Mouse (Mus musculus) midbrain, embryonic 12.5 days (tissue): ENCODE data around the gene Cnga3. TPM values are rescaled to one million over a fixed set of nuclear protein-coding genes. Genes with fewer than 3 reads are reported as not detected.
A peak's percentile ranks its signal among the peaks of the same experiment; 100 is the strongest.

ENCODE experiments used
- ATAC-seq: fragments of 200-750 bp; cut with Nextera tagmentation; 2 replicates; pipeline ENCODE4 v1.8.0; 2017; ENCODE audit warnings: low read depth, moderate TSS enrichment, moderate library complexity; ENCODE audit not compliant: low FRiP score
- H3K27ac ChIP-seq: fragments of 300-500 bp; sonication (generic); replicated peaks from 2 replicates; pipeline ENCODE4 v1.5.1; 2016; ENCODE audit warnings: mild to moderate bottlenecking
- H3K27me3 ChIP-seq: fragments of 300-500 bp; sonication (generic); 2 replicates; pipeline ENCODE4 v1.6.1; 2016; ENCODE audit warnings: mild to moderate bottlenecking
- H3K36me3 ChIP-seq: fragments of 300-500 bp; sonication (generic); 2 replicates; pipeline ENCODE4 v1.6.1; 2016
- H3K4me1 ChIP-seq: fragments of 300-500 bp; sonication (generic); 2 replicates; pipeline ENCODE4 v1.6.1; 2016
- H3K4me2 ChIP-seq: fragments of 300-500 bp; sonication (generic); replicated peaks from 2 replicates; pipeline ENCODE4 v1.6.1; 2016; ENCODE audit warnings: mild to moderate bottlenecking, moderate library complexity
- H3K4me3 ChIP-seq: fragments of 300-500 bp; sonication (generic); 2 replicates; pipeline ENCODE4 v1.5.1; 2016; ENCODE audit warnings: mild to moderate bottlenecking
- H3K9ac ChIP-seq: fragments of 300-500 bp; sonication (generic); replicated peaks from 2 replicates; pipeline ENCODE4 v1.6.1; 2016; ENCODE audit warnings: mild to moderate bottlenecking, moderate library complexity
- H3K9me3 ChIP-seq: fragments of 300-500 bp; sonication (generic); 2 replicates; pipeline ENCODE4 v1.6.1; 2016; ENCODE audit warnings: mild to moderate bottlenecking
- WGBS: fragments of 180-500 bp; shearing (Covaris S2); methylation state at CpG from one replicate; pipeline ENCODE4 v1.1.7; 2016; 5-methylcytosine and 5-hydroxymethylcytosine counted together
- polyA plus RNA-seq: library from polyadenylated mRNA; unstranded; fragments of >200 nt; fragmentation: Nextera tagmentation; extraction: Ambion mirVana; gene quantifications from 2 replicates; pipeline ENCODE4 v1.2.1, GENCODE M21; 2016

The Cnga3 gene
- polyA plus RNA-seq, 1 experiment from 2014 or later = 0.15 TPM

DNA sequence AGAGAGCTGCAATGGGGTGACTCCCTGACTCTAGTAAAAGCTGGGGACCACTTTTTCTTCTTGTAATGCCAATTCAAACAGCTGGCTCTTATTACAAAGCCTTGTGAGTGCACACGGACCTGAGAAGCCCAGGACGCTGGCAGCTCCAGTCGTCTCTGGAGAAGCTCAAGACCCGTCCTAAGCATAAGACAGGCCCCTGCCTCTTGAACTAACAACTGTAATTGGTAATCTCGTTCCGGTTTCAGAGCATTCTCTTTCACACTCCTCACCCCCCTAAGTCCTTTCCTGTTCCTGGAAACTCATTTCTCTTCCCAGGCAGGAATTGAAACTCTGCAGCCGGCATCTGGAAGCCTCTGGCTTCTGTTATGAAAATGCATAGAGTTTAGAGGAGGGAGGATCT is 7.8 kb downstream of the Cnga3 start:
- Histone ChIP-seq H3K4me3 (no peak overlapping the region), H3K27ac (no peak overlapping the region), H3K36me3 (no peaks in the 10 kb centered on the region), H3K9me3 (no peaks in the 10 kb centered on the region), H3K4me1 (peaks cover 22% of the 10 kb centered on the region), H3K9ac (no peak overlapping the region), H3K27me3 (no peaks in the 10 kb centered on the region; the same call in none of the 2 replicates), H3K4me2 (no peak overlapping the region)
- ATAC-seq = no peak
- WGBS = 80% methylated on average over 7 of the region's 7 CpGs

DNA sequence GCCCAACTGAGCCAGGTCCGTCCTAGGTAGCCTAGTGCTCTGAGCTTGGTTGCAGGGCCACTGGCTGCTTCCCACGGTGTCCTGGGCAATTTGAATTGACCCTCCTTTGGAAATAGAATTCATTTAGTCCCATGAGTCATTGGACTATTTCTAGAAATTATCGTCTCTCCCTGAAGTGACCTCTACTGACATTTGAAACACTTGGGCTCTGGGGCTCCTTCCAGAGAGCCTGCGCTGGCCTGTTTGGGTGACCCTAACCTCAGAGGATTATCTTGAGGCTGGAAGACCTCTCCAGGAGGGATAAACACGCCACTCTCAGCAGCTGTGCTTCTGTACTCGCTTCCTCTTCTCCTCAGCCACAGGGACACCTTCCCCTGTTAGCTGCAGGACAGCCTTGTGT is 16.2 kb downstream of the Cnga3 start:
- H3K9me3 ChIP-seq = peaks cover 6% of the 10 kb centered on the region; the same call in 1 of the 2 replicates
- ATAC-seq = no peak
- H3K27ac ChIP-seq = no peak overlapping the region
- no peak overlapping the region for H3K4me2 ChIP-seq
- 69% methylated on average over 6 of the region's 6 CpGs for WGBS
- no peaks in the 10 kb centered on the region for H3K36me3 ChIP-seq
- no peak overlapping the region for H3K4me3 ChIP-seq
- H3K9ac ChIP-seq = no peak overlapping the region
- H3K27me3 ChIP-seq = no peaks in the 10 kb centered on the region
- no peaks in the 10 kb centered on the region for H3K4me1 ChIP-seq

DNA sequence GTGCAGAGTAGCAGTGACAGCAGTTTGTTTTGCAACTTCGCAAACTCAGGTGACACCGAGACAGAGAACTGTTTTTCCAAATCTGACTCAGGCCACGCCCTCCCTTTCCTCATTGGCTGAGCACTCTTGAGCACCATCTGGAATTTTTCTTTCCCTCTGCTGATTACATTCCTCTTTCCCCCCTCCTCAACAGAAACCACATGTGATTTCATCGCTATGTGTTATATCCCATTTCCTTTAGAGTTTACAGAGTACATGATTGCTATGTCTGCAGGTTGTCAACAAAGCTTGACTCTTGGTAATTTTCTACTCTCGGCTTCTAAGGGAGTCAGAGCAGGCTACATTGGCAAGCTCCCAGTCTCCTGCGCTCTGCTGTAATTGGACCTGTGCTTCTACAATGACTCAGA is 17.1 kb downstream of the Cnga3 start:
- no peak for ATAC-seq
- Histone ChIP-seq H3K27me3 (no peaks in the 10 kb centered on the region), H3K9me3 (peaks cover 6% of the 10 kb centered on the region; the same call in 1 of the 2 replicates), H3K27ac (no peak overlapping the region), H3K4me1 (no peaks in the 10 kb centered on the region), H3K4me2 (no peak overlapping the region), H3K9ac (no peak overlapping the region), H3K36me3 (no peaks in the 10 kb centered on the region), H3K4me3 (no peak overlapping the region)
- WGBS = 75% methylated on average over 6 of the region's 6 CpGs

DNA sequence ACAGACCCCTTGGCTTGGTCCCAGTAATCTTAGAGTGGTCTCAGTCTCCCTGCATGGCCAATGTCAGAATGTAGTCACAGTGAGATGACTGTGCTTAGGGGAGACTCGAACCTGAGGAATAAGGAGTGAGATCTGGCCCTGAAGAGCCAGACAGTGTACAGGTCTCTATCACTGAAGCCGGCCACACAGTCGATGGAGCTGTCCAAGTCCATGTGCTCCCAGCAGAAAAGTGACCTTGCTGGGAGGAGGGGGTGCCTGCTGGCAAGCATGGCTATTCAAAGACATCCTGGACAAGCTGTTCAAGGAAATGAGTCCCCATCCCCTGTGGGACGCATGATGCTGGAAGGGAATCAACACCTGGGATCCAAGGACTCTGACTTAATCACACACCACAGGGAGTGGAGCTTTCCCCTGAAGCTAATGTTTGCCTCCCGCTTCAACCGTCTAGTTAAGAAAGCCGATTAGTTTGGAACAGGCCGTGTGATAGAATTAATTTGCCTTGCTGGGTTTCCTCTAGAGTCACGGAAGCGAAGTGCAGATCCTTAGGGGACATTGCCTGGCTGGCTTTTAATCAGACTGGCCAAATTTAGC is 24.9 kb downstream of the Cnga3 start:
- H3K9ac ChIP-seq = no peak overlapping the region
- peak; percentile 34; the same call in 1 of the 2 replicates for ATAC-seq
- no peak overlapping the region for H3K4me3 ChIP-seq
- H3K9me3 ChIP-seq = no peaks in the 10 kb centered on the region
- no peaks in the 10 kb centered on the region for H3K27me3 ChIP-seq
- no peak overlapping the region for H3K4me2 ChIP-seq
- WGBS = 58% methylated on average over 10 of the region's 10 CpGs
- no peak overlapping the region for H3K27ac ChIP-seq
- H3K36me3 ChIP-seq = no peaks in the 10 kb centered on the region
- H3K4me1 ChIP-seq = peaks cover 4% of the 10 kb centered on the region; the same call in 1 of the 2 replicates

DNA sequence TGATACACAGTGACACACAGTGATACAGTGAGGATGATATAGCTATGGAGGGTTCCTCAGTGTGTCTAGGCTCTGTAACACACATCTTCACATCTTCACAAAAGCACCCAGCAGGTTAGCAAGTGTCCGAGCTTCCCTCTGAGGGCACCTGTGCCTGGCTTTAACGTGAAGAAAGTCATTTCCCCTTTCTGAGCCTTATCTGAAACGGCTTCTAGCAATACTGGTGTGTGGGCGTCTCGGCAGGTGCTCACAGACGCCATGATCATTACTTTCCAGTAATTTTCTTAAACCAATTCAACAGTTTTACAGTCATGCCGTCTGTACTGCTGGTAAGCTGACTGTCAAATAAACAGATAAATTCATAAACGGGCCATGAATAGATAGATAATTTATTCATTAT is 28.0 kb downstream of the Cnga3 start:
- WGBS = 78% methylated on average over 8 of the region's 8 CpGs
- peaks cover 4% of the 10 kb centered on the region; the same call in 1 of the 2 replicates for H3K4me1 ChIP-seq
- no peak for ATAC-seq

DNA sequence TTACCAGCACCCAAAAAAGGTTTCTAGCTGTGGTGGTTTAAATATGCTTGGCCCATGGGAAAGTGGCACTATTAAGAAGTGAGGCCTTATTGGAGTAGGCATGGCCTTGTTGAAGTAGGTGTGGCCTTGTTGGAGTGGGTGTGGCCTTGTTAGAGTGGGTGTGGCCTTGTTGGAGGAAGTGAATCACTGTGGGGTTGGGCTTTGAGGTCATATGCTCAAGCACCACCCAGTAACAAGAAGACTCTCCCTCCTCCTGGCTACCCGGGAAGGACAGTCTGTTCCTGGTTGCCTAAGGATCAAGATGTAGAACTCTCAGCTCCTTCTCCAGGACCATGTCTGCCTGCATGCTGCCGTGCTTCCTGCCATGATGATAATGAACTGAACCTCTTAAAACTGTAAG is 32.2 kb downstream of the Cnga3 start:
- no peak overlapping the region for H3K4me3 ChIP-seq
- H3K27me3 ChIP-seq = no peaks in the 10 kb centered on the region
- 88% methylated on average over 2 of the region's 2 CpGs for WGBS
- no peak overlapping the region for H3K4me2 ChIP-seq
- no peak for ATAC-seq
- no peaks in the 10 kb centered on the region for H3K36me3 ChIP-seq
- peaks cover 2% of the 10 kb centered on the region; the same call in 1 of the 2 replicates for H3K4me1 ChIP-seq
- H3K27ac ChIP-seq = no peak overlapping the region
- H3K9me3 ChIP-seq = no peaks in the 10 kb centered on the region
- no peak overlapping the region for H3K9ac ChIP-seq

More for the DNA sequence above, 28.0 kb downstream of the Cnga3 start:
- H3K9ac ChIP-seq = no peak overlapping the region
- no peak overlapping the region for H3K4me2 ChIP-seq
- no peak overlapping the region for H3K27ac ChIP-seq
- no peak overlapping the region for H3K4me3 ChIP-seq
- no peaks in the 10 kb centered on the region for H3K36me3 ChIP-seq
- H3K27me3 ChIP-seq = no peaks in the 10 kb centered on the region
- H3K9me3 ChIP-seq = no peaks in the 10 kb centered on the region

DNA sequence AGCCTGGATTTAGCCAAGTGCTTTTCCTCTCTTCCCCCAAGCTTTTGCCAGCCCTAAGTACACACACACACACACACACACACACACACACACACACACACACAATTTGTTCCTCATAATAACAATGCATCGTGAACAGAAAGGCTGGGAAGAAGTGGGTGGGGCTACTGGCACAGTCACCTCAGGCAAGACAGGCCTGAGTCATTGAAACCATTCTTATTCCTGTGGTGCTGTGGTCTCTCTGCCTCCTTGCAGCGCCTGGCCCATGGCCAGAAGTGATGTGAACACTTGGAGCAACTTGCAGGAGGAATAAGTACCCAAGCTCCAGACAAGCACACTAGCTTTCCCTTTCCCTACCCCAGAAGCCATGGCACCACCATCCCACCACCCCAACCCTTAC is 34.2 kb downstream of the Cnga3 start:
- Histone ChIP-seq H3K27ac (no peak overlapping the region), H3K4me3 (no peak overlapping the region), H3K36me3 (no peaks in the 10 kb centered on the region), H3K27me3 (no peaks in the 10 kb centered on the region), H3K4me1 (peaks cover 2% of the 10 kb centered on the region; the same call in 1 of the 2 replicates), H3K9me3 (no peaks in the 10 kb centered on the region), H3K9ac (no peak overlapping the region), H3K4me2 (no peak overlapping the region)
- no peak for ATAC-seq
- 36% methylated on average over 2 of the region's 2 CpGs for WGBS

DNA sequence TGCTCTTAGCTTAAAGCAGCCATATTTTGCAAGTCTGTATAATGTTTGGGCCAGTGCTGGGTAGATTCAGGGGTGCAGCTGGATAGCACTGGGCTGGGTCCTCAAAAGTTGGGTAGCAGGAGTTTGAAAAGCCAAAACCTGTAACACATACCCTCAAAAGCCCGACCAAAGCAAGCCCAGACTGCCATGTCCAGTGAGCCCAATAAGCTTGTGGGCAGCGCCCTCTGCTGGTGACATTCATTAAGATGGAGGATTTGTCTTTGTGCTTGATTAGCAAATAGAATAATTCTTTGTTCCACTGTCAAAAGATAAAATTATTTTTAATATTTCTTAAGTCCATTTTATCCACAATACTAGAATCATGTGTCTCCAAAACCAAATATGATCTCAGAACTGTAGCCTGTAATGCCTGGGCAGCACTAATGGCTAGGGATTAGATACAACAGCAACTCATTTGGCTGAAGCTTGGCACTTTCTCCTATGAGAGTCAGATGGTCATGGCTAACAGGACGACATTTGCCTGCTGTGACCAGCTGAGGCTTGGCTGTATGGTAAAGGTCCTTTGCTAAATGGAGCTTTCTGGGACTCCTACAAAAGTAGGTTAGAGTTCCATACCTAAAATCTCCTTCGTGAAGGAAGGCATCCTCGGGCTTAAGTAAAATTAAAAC is 36.5 kb downstream of the Cnga3 start:
- ATAC-seq = no peak
- Histone ChIP-seq H3K36me3 (no peaks in the 10 kb centered on the region), H3K4me1 (peaks cover 2% of the 10 kb centered on the region; the same call in 1 of the 2 replicates), H3K9ac (no peak overlapping the region), H3K27me3 (0 out of 2 replicates have a peak, but pooled peaks cover 3% of the 10 kb centered on the region), H3K9me3 (no peaks in the 10 kb centered on the region), H3K4me3 (no peak overlapping the region), H3K27ac (no peak overlapping the region), H3K4me2 (no peak overlapping the region)
- 43% methylated on average over 5 of the region's 5 CpGs for WGBS

DNA sequence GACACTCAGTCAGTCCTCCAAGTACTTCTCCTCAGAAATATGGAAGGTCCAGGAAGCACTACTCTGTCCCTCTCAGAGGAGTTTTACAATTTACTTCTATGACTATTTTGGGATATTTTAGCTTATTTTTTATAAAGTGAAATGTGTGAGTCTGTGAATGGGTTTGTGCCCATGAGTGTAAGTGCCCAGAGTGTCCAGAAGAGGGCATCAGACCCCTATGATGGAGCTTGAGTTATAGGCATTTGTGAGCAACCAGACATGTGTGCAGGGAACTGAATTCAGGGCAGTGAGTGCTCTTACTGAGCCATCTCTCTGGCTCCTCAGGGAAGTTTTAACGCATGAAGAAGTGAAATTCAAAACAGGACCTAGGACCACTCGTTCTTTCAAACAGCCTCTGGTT is 44.2 kb downstream of the Cnga3 start:
- Histone ChIP-seq H3K4me3 (no peak overlapping the region), H3K4me2 (no peak overlapping the region), H3K9ac (no peak overlapping the region), H3K27ac (no peak overlapping the region), H3K9me3 (no peaks in the 10 kb centered on the region), H3K4me1 (no peaks in the 10 kb centered on the region), H3K36me3 (no peaks in the 10 kb centered on the region), H3K27me3 (0 out of 2 replicates have a peak, but pooled peaks cover 3% of the 10 kb centered on the region)
- WGBS = 81% methylated on average over 2 of the region's 2 CpGs
- no peak for ATAC-seq

DNA sequence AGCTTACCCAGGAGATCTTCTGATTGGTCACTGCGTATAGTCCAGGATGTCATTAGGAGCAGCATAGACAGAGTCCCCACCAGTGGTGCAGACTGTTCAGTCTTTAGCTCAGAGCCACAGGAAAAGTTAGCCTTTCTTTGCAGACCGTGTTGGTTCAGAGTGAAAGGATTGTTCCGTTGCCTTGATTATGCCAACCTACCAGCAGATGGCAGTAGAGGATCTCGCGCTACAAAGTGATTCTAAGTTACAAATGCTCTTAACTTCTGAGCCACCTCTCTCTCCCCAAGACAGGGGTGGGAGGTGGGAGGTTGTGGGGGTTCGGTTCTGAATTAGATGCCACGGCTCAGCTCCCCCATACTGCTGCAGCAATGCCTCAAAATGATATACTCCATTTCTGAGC is 58.2 kb downstream of the Cnga3 start:
- H3K36me3 ChIP-seq = no peaks in the 10 kb centered on the region

DNA sequence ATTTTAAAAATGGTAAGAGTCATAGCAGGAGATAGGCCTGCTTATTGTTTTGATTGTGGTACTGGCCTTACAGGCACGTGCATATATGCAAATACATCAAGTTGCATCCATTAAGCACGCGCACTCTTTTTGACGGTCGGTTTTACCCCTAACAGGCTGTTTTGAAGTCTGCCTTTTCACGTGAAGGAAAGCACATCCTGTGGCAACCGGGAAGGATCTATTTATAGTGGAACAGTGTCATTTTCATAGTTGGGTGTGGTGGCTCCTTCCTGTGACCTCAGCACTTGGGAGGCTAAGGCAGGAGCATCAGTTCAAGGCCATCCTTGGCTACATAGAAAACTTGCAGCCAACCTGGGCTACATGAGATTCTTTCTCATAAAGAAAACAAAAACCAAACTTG is 72.3 kb downstream of the Cnga3 start:
- H3K27ac ChIP-seq = no peak overlapping the region
- H3K9ac ChIP-seq = no peak overlapping the region
- H3K4me1 ChIP-seq = no peaks in the 10 kb centered on the region
- WGBS = 79% methylated on average over 7 of the region's 7 CpGs
- ATAC-seq = no peak
- no peak overlapping the region for H3K4me3 ChIP-seq
- 0 out of 2 replicates have a peak, but pooled peaks cover 4% of the 10 kb centered on the region for H3K9me3 ChIP-seq
- no peak overlapping the region for H3K4me2 ChIP-seq
- H3K27me3 ChIP-seq = no peaks in the 10 kb centered on the region
- no peaks in the 10 kb centered on the region for H3K36me3 ChIP-seq

More for the DNA sequence above, 58.2 kb downstream of the Cnga3 start:
- Histone ChIP-seq H3K9me3 (no peaks in the 10 kb centered on the region), H3K27ac (no peak overlapping the region), H3K4me3 (no peak overlapping the region), H3K4me2 (no peak overlapping the region), H3K4me1 (no peaks in the 10 kb centered on the region), H3K9ac (no peak overlapping the region), H3K27me3 (0 out of 2 replicates have a peak, but pooled peaks cover 5% of the 10 kb centered on the region)
- ATAC-seq = no peak
- WGBS = 5% methylated on average over 7 of the region's 7 CpGs

DNA sequence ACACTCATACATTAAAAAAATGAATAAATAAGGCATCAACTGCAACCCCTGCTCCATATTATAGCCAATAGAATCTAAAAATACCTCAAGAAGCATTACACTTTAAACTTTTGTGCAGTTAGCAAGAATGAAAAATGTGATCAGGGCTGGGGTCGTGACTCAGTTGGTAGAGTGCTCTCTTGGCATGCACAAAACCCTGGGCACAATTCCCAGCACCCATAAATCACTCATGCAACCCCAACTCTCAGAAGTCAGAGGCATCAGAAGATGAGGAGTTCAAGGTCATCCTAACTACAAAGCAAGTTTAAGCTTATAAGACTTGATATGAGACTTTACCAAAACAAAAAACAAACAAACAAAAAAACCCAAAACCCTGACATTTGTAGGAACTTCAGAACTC is 73.5 kb downstream of the Cnga3 start:
- no peak overlapping the region for H3K9ac ChIP-seq
- no peaks in the 10 kb centered on the region for H3K27me3 ChIP-seq
- no peaks in the 10 kb centered on the region for H3K36me3 ChIP-seq
- H3K4me3 ChIP-seq = no peak overlapping the region
- no peak overlapping the region for H3K4me2 ChIP-seq
- WGBS = 86% methylated on average over 1 of the region's 1 CpGs
- no peak overlapping the region for H3K27ac ChIP-seq
- H3K9me3 ChIP-seq = 0 out of 2 replicates have a peak, but pooled peaks cover 4% of the 10 kb centered on the region
- H3K4me1 ChIP-seq = no peaks in the 10 kb centered on the region
- ATAC-seq = no peak
